Mouse (Mus musculus): ENCODE data around the gene Cryba4.

Cryba4 gene

DNA sequence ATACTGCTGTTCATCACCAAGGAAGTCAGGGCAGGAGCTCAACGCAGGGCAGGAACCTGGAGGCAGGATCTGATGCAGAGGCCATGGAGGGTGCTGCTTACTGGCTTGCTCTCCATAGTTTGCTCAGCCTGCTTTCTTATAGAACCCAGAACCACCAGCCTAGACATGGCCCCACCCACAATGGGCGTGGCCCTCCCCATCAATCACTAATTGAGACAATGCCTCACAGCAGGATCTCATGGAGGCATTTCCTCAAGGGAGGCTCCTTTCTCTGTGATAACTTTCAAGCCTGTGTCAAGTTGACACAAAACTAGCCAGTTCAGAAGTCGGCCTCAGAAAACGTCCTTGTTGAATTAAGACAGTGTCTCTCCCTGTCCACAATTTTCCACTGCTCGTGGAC is 16.5 kb downstream of the Cryba4 start:
- DNase-seq, result no peak

GRCm38 (mm10) chr5:112228240-112229076 is 23.9 kb downstream of the Cryba4 start:
- no peak for DNase-seq

DNA sequence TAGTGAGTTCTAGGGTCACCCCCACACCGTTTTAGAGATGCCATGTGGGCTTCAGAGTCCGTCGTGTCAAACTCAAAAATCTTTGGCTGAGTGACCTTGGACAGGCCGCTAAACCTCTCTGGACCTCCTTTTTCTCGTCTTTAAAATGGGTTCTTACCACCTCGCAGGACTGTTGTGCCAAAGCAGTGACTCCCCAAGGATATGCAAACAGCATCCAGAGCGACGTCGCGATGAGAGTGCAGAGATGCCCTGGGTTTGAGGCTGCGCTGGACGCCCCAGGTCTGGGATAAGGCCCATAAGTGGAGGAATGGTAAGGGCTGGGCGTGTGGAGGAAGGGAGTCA is 24.4 kb downstream of the Cryba4 start:
- DNase-seq, result no peak

DNA sequence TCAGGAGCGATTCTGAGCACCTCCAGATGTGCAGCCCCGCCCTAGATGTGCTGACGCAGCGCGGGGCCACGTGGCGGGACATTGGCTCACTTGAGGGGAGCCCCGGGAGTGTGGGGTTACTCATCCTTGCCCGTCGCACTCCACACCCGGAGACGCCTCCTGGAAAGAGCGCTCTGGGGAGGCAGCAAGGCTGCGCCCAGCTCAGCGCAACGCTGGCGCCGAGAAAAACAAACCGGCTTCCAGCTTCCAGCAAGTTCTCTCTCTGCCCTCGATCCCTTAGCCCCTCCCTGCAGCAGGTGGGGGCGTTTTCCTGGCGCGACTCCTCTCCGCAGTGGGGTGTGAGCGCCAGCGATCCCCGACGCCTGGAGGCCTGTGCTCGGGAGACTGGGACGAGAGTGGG is 25.0 kb downstream of the Cryba4 start:
- DNase-seq, result no peak

- DNase-seq, result no peak
Observed at GRCm38 (mm10) chr5:112225591-112225990, 26.7 kb downstream of the Cryba4 start.

GRCm38 (mm10) chr5:112220203-112220602 is 32.1 kb downstream of the Cryba4 start:
- DNase-seq, result no peak

DNA sequence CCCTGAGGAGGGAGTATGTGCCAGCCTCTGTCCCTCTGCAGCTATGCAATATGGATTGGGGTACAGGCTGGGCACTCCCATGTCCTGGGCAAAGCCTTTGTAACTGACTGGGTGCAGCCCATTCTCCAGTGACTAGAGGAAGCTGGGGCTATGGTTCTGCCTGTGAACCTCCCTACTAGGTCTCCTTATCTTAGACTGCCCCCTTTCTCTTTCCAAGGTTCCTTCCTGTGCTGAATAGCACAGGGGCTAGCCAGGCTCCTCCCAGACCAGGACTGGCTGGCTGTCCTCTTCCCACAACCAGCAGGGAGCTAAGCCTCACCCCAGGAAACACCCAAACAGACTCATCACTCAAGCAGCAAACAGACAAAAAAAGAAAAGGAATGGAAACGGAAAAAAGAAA is 32.9 kb downstream of the Cryba4 start:
- no peak for DNase-seq

DNA sequence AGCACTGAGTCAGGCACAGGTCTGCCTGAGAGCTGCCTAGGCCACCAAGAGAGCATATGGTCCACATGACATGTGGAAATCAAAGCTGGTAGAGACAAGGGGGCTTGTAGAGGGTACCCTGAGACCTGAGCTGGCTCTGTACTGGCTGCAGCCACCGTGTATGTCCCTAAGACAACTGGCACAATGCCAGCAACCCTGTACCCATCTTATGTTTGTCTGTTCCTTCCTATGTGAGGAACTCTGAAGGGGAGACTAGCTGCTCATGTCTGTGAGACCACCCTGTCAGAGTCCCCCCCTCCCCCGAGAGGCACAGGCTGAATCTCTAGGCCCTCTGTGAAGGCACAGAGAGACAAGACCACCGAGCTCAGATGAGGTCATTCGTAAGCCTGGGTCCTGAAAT is 33.6 kb downstream of the Cryba4 start:
- DNase-seq, result no peak

- DNase-seq, result no peak
Observed at GRCm38 (mm10) chr5:112217031-112217430, 35.3 kb downstream of the Cryba4 start.

- no peak for DNase-seq
Observed at GRCm38 (mm10) chr5:112216335-112216734, 36.0 kb downstream of the Cryba4 start.

DNA sequence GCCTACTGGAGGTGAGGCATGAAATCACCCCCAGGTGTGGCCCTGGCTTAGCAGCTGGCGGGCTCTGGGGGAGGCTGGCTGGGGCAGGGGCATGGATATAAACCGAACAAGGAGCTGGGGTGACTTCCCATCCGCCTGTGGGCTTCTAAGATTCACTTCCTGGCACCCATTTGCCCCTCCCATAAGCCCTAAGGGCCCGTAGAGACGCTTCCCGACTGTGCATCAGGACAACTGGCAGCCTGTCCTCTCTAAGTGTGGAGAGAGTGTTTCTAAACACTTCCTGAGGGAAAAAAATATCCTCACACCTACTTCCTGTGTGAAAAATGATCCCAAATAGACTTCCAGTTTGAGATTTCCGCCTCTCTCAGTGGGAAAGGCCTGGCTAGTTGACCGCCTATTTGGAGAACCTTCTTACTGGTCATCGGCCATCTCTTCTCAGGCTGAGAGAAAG is 36.5 kb downstream of the Cryba4 start:
- DNase-seq, result no peak

- no peak for DNase-seq
Observed at GRCm38 (mm10) chr5:112215291-112215751, 37.0 kb downstream of the Cryba4 start.

- DNase-seq, result peak; percentile 42 to 44
Observed at GRCm38 (mm10) chr5:112214419-112214818, 37.9 kb downstream of the Cryba4 start.

- DNase-seq, result no peak
Observed at GRCm38 (mm10) chr5:112213331-112214240, 38.7 kb downstream of the Cryba4 start.

- DNase-seq, result no peak
Observed at GRCm38 (mm10) chr5:112212711-112213264, 39.5 kb downstream of the Cryba4 start.

DNA sequence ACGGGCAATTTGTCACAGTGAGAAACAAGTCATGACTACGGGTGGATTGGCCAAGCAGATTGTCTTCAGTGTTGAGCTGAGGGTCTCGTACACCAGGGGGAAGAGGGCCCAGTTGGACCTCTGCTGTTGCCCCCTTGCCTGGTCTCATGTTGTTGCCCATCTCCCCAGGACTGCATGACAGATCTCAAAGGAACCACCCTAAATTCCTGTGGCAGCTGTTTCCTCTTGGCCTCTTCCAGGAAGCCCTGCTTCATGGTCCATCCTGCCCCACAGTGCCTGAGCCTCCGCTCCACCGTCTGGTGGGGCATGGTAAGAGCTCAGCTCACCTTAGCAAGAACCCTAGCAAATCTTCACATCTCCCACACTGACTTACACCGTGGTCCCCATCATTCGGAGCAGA is 40.4 kb downstream of the Cryba4 start:
- DNase-seq, result no peak

DNA sequence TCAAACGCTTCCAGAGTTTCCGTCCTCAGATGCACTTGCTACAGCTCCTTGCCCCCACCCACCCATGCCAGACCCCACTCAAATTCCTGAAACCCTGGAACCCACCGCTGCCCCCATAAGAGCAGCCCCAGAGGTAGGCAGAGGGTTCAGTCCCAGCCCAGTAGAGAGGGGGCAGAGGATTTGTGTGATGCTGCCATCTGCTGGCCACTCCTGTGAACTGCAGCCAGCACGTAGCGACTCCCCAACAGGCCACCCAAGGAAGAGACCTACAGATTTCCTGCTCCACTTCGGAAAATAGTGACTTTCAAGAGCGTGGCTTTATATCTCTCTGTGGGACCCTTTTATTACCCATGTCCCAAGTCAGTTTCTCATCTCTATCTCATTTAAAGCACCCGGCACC is 42.2 kb downstream of the Cryba4 start:
- peak in 1 of 2 experiments; percentile 15 for DNase-seq

DNA sequence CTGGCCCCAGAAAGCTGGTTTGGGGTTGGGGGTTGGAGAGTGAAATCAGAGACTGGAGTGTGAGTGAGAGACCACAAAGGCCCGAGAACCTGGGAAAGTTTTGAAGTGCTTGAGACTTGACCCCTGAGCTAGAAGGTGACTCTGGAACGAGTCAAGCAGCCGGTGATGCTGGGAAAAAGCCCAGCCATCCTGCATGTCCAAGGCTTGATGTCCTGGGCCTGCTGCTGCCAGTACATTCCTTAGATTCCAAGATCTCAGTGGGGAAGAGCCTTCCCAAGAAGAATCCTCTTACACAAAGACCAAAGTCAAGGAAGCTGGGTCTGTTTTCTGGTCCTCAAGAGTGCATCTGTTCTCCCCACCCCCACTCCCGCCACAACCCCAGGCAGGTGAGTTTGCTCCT is 44.0 kb downstream of the Cryba4 start:
- DNase-seq, result no peak

DNA sequence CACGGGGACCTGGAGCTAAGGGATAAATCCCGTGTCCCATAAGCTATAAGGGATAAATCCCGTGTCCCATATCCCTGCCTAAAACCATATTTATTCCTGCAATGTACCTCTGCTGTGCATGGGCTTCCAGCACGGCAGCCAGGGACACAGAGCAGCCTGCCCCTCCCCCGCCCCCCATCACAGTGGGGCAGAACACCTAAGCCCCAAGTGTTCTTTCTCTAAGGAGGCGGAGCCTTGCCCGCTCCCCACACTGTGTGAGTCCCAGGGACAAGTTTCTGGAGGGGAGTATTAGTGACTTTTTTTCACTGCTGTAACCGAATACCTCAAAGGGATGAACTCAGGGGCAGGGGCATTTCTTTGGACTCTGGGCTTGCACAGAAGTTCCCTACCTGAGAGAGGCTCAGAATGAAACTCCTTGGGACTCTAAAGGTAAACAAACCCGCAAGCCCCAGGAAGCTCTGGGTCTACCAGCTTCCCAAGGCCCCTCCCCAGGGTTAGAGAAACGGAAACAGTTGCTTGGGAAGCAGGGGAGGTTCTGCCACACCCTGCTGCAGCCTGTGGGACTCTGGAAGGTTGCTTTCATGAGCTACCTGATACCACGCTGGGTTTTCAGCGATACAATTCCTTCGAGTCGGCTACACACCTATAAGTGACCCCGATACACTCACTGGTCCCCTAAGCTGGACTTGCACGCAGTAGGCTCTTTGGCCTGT is 45.6 kb downstream of the Cryba4 start:
- no peak for DNase-seq

DNA sequence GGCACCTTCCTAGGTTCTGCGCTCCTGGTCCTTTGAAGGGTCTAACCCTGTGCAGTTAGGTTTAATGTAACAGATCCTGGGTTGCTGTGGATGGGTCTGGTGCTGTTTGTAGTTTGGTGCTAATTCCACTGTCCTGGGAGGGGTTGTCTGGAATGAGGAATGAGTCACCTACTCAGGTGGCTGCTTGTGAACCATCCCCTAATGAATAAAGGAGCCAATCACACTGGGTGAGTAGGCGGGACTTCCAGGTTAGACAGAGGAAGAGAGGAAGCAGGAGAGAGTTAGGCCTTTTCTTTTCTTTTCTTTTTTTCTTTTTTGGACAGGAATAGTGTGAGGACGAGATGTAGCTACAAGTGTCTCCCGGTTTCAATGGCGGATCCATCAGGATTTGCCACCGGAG is 52.7 kb downstream of the Cryba4 start:
- DNase-seq, result no peak

Measured in thymus, adult 18-20 months (tissue).